Mouse (Mus musculus): ENCODE measurements around the gene Alb.

The Alb gene

DNA sequence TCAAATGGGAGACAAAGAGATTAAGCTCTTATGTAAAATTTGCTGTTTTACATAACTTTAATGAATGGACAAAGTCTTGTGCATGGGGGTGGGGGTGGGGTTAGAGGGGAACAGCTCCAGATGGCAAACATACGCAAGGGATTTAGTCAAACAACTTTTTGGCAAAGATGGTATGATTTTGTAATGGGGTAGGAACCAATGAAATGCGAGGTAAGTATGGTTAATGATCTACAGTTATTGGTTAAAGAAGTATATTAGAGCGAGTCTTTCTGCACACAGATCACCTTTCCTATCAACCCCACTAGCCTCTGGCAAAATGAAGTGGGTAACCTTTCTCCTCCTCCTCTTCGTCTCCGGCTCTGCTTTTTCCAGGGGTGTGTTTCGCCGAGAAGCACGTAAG, at the start of gene Alb:
Alb (plus strand) TSS at position 279 of the 400 bp plus-strand sequence.
- DNase-seq (ENCODE audit: low read depth) = no peak

DNA sequence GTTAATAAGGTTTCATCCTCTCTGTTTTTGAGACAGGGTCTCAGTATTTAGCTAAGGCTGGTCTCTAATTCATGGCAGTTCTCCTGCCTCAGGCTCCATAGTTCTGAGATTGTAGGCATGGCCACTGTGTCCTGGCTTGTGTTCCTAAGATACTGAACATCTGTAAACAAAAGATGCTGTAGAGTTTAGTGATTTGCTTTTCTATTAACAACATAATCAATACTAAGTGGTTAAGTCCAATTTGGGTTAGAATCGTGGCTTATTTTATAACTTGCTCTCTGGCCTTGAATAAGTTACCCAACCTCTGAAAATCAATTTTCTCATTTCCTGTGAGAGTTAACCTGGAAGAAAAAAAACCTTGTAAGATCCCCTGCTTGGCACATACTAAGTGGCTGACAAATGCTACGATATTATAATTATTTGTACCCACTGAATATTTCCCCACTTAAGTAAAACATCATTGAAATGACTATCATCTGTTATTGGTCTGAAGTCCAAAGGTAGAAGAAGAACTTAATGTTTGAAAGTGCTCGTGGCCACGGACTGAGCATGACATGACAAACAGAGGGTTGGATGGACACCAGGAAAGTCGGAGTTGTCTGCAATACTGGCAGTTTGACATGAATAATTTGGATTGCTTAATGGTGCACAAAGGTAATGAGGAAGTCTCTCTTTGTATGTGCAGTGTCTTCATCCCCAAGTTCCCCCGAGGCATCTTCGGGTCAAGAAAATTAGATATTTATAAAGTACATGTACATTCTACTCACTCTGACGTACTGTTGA, 46.4 kb upstream of the Alb start:
- no peak for DNase-seq (ENCODE audit: low read depth)

DNA sequence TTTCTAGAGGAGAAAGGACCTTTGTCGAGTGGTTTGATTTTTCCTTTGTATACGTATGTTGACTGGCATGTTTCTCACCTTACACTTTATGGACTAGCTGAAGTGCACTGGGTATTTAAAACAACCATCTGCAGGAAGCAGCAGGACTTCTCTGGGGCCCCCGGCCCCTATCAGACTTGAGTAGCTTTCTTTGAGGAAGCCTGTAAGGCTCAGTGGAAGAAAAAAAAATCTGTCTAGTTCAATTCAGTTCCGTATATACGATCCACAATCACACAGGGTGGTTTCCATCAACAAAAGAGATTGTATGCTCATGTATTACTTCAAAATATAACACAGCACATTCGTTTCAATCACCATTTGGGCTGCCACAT, 45.8 kb upstream of the Alb start:
- no peak for DNase-seq (ENCODE audit: low read depth)

DNA sequence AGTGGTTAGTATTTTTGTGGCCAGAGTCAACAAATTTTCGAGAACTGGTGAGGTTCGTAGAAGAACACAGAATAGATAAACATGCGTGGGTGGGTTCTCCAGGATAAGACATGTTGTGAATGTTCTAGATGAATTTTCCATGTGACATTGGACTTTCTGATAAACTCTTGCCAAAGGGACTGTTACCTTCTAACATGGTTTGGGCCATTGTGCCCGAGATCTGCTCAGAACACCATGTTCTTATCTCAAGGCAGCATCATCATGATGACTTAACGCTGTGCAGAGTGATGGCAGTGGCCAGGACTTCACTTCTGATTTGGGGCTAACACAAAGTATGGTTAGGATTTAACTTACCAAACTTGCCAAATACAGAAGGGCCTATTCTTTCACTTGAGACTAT, 36.1 kb upstream of the Alb start:
- DNase-seq (ENCODE audit: low read depth) = no peak

DNA sequence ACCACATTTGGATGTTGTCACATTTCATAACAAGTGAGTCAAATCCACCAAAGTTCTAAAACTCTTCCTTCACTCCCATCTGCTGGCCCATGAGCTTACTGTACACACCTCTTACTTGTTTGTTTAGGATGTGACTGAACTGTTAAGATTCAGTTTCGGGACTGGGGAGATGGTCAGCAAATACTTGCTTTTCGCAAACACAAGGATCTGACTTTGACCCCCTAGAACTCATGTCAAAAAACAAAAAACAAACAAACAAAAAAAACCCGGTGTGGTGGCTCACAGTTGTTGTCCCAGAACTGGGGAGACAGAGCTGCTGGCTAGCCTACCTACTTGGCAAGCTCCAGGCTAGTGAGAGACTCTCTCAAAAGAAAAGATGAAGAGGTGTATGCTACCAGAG, 35.5 kb upstream of the Alb start:
- DNase-seq (ENCODE audit: low read depth) = no peak

DNA sequence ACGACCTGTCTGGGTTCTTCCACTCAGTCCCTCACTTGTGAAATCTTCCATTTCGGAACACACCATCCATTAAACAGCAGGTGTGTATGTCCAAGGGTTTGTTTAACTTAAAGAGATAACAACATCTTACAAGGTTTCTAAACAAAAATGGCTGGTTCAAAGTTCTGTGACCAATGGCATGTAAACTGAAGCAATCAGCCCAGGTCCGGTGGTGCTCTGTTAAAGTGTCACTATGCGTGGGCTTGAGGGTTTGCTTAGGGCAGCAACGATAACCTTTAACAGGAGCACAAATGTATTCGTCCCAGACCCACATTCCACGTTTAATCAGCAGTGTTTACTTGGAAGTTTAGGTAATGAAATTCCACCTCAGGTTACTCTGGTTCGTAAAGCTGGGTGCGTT, 29.6 kb upstream of the Alb start:
- DNase-seq (ENCODE audit: low read depth) = no peak

DNA sequence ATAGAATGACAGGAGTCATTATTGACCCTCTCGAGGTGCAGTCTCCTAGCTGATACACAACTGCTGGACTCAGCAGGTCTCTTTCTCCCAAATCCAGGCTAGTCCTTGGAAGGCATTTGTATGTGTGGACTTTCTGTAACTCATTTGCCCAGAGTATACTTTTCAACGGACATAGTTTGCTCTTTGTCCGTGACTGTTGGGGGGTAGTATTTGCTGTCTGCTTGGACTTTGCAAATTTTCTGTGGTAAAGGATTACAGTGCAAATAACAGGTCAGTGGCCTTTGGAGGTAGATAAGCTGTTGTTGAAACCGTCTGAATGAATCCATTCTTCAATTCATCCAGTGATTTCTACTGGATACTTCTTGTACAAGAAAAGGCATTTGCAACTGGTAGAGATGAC, 21.5 kb upstream of the Alb start:
- DNase-seq (ENCODE audit: low read depth) = no peak

DNA sequence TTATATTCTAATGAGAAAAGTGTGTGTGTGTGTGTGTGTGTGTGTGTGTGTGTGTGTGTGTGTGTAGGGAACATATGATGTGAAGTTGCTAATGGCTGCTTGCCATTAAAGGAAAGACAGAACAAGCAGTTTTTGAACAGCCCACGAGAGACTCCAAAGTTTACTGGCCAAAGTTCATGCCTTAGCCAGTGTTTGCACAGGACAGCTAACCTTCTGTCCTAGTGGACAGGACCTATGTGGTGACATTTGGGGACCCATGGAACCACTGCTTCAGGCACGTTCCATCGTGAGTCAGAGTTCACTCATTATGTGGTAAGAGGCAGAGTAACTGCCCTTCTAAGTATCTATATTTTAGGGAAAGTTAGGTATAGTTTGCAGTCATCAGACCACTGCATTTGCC, 13.1 kb upstream of the Alb start:
- DNase-seq (ENCODE audit: low read depth) = no peak

DNA sequence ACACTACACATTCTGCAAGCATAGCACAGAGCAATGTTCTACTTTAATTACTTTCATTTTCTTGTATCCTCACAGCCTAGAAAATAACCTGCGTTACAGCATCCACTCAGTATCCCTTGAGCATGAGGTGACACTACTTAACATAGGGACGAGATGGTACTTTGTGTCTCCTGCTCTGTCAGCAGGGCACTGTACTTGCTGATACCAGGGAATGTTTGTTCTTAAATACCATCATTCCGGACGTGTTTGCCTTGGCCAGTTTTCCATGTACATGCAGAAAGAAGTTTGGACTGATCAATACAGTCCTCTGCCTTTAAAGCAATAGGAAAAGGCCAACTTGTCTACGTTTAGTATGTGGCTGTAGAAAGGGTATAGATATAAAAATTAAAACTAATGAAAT, 10.7 kb upstream of the Alb start:
- DNase-seq (ENCODE audit: low read depth) = no peak

DNA sequence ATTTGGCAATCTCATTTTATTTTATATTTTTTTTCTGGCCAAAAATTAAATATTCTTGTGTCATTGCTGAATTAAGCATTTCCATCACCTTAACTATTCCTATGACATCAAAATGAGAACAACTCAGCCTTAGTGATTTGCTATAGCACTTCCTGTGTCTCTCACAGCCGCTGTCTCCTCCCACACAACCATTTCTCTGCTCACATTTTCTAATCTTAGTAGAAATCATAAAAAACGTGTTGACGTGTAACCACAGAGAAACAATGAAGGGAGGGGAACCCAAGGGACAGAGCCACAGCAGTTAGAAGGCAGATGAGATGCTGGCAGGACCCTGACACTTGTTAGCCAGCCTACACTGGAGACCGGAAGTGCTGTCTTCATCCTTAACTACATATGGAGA, 8.0 kb upstream of the Alb start:
- no peak for DNase-seq (ENCODE audit: low read depth)

DNA sequence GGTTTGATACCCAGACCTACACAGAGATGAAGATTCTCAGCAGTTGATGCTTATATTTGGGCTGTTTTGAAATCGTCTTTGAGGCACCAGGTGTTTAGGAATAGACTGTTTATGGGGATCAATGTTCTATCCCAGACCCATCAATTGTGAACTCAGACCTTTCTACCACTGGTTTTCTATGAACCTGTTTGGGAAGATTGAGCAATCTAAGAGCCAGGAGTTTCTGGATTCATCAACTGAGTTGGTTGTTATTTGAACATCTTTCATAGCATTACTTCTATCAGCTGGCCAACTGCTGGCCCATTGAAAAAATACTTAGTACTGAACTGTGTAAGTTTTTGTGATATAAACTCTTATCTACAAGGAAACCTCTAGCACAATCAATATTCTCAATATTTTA, 3.5 kb upstream of the Alb start:
- DNase-seq (ENCODE audit: low read depth) = no peak

DNA sequence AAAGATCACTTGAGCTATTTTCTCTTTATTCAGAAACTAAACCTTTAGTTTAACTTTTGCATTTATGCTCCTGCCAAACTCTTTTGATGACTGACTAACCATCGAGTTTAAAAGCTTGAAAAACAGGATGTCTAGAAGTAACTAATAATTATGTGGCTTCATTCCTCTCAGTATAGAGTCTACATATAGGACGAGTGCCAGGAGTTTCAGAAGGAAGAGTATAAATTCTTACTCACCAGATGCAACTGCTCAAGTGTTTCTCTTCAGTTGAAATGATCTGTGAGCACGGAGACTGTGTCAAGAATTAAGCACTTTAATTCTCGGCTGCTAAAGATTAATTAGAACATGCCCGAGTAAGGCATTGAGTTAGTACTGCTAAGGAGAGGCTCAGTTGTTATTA, 2.0 kb upstream of the Alb start:
- DNase-seq (ENCODE audit: low read depth) = no peak

DNA sequence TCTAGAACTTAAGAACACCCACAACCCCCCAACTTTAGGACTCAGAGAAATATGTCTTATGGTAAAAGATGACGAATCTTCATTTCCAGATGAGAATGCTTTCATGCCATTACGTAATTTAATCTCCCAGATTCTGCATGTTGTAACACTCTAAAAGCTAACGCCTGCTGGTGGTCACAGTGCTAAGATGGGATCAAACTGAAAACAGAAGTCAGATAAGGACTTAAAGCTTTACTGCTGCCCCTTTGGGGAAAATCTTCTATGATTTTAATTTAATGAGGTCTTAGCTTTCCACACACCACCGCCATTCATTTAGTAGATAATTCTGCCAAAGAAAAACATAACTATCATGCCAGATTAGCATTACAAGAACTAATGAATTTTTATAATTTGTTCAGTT, 6.1 kb downstream of the Alb start:
- no peak for DNase-seq (ENCODE audit: low read depth)

DNA sequence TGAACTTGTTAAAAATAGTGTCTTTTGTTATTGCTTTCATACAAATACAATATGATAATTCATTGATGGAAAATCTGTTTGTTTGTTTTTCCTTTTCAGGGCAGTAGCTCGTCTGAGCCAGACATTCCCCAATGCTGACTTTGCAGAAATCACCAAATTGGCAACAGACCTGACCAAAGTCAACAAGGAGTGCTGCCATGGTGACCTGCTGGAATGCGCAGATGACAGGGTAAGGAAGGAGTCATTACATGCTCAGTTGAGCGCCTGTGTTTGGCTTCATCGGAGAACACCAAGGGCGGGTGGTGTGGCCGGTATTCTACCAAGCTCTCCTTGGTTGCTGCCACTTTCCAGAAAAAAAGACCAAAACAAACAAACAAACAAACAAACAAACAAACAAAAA, 6.5 kb downstream of the Alb start:
- no peak for DNase-seq (ENCODE audit: low read depth)

DNA sequence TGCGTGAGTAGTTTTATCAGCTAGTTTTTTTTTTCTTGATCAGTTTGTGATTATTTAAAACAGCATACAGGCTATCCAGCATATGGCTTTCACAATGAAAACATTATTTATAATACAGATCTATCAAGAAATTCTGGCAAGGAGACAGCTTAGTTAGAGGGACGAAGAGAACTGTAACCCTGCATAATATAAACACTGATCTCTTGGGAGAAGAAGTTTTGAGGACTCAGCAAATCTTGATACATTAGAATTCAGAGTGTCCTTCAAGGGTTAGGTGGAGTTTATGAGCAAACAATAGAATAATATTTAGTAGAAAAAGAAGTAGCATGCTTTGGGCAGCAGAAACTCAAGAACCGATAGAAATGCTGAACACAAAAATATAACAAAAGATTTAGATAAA, 10.1 kb downstream of the Alb start:
- DNase-seq (ENCODE audit: low read depth) = no peak

DNA sequence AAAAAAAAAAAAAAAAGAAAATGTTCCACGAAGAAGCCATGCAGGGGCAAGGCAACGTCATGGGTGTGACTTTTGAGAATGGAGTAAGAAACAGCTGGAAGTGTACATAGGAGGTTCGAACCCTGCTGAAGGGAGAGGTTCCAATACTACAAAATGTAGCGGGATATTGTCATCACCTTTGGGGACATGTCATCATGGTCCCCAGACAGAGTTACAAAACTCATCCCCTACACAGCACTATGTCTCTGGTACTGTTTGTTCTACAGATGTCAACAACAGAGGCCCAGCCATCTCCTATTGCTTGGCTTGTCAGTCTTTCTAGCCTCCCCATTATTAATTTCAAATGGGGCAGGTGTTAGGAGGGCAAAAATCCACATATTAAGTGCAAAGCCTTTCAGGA, 13.2 kb downstream of the Alb start:
- DNase-seq (ENCODE audit: low read depth) = no peak

DNA sequence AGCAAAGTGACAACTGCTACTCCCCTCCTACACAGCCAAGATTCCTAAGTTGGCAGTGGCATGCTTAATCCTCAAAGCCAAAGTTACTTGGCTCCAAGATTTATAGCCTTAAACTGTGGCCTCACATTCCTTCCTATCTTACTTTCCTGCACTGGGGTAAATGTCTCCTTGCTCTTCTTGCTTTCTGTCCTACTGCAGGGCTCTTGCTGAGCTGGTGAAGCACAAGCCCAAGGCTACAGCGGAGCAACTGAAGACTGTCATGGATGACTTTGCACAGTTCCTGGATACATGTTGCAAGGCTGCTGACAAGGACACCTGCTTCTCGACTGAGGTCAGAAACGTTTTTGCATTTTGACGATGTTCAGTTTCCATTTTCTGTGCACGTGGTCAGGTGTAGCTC, 13.7 kb downstream of the Alb start:
- no peak for DNase-seq (ENCODE audit: low read depth)

DNA sequence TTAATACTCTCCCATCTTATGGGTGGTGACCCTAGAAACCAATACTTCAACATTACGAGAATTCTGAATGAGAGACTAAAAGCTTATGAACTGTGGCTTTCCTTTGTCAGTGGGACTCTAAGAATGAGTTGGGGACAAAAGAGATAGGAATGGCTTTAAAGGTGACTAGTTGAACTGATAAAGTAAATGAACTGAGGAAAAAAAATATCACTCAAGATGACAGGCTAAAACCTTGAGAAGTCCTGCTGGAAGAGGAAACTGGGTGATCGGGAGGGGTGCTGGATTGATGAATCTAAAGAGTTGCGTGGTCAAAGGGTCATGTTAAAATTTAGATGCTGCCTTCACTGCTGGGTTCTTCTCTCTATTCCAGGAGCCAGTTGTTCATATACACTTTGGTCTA, 16.0 kb downstream of the Alb start:
- DNase-seq (ENCODE audit: low read depth) = no peak

DNA sequence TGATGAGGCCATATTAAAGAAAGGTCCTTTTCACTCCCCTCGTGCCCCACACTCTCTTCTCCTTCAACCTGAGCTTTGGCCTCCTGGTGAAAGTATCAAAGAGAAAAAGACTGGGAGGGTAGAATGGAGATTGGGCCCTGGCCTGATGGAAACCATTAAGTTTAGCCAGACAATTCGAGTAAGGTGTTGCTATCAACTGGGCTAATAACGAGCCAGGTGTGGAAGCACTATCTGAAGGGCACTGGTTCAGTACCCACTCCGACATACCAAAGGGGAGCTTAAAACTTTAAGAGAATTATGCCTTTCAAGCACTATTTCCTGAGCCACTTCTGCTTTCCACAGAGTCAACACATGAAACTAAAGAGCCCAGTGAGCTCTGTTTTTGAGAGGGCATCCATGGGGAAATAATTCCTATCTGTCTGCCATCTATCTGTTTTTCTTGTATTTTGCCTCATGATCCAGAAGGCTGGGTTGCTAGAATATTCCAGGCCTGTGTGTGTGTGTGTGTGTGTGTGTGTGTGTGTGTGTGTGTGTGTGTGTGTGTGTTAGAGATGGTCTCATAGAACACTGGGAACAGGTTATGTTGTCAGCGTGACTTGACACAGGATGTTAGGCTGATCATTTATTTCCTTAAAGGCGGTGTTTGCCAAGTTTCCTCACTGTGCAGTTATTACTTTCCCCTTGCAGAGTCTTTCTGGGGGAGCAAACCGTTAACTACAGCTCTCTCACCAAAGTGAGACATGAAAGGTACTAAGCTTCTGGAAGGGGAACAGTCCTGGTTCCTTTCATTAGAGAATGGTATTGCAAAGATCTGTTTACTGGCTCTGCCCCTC, 16.8 kb downstream of the Alb start:
- DNase-seq (ENCODE audit: low read depth) = no peak

DNA sequence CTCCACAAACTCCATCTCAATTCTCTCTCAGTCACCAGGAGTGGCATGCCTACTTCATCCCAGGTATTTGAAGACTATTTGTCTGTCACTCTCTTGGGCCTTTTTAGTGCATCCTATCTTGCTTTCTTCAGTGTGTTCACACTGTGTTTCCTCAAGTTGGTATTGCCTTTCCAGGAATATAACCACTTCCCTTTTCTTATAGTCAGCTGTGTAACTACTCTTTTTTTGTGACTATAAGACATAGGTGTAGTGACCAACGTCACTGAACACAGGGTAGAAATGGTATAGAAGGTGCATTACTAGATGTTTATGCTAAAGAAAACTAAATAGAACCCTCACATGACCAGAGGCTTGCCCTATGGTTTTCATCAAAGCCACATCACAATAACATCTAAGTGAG, 18.2 kb downstream of the Alb start:
- no peak for DNase-seq (ENCODE audit: low read depth)

DNA sequence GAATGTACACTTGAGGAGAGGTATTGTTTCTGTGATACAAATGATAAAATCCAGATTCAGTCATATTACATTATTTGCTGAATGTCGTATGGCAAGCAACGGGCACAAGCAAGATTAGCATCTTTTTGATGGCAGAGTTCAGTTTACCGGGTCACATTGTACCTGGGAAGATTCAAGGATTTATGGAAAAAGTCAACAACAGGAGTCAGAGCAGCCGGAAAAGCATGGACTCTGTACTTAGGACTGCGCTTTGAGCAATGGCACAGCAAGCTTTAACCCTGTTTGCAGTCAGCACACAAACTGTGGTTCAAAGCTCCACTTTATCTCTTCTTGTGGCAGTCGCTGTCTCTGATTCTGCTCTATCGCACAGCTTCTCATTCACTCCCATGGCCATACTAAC, 24.9 kb downstream of the Alb start:
- no peak for DNase-seq (ENCODE audit: low read depth)

DNA sequence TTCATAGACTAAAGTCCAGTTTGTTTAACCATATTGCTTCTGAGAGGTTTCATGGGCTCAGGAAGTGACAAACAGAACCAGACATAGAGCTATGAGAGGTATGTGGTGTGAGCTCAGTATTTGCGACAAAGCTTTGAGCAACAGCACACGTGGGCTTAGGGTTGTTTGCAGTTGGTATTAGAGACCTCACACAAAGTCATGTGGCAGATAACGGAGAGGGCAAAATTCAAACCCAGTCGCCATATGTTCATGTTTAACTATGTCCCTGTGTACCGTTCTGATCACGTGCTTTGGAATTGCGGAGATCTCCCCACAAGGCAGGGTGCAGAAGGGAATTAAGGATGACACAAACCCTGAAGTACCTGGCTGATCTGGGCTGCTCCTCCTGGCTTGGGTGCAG, 27.6 kb downstream of the Alb start:
- DNase-seq (ENCODE audit: low read depth) = no peak

DNA sequence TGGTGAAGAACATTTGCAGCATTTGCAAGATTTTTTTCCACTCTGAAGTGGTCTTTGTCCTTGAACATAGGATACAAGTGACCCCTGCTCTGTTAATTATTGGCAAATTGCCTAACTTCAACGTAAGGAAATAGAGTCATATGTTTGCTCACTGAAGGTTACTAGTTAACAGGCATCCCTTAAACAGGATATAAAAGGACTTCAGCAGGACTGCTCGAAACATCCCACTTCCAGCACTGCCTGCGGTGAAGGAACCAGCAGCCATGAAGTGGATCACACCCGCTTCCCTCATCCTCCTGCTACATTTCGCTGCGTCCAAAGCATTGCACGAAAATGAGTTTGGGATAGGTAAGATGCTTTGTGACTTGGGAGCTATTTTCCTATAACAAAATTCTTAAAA, 29.8 kb downstream of the Alb start, which contains the start of gene Afp:
Afp (plus strand) TSS at position 220 of the 400 bp plus-strand sequence.
- DNase-seq (ENCODE audit: low read depth) = no peak

DNA sequence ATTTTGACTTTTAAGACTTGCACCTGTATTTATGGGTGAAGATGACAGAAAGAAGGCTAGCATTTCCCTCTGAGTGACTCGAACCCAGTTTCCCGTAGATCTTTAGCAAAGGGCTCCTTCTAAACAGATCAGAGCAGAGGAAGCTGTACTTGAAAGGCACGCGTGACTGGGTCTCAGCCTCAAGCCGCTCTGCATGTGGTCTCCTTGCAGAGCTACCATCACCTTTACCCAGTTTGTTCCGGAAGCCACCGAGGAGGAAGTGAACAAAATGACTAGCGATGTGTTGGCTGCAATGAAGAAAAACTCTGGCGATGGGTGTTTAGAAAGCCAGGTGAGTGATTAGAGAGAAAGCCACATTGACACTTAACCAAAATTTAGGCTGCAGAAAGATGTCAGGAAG, 31.7 kb downstream of the Alb start:
- DNase-seq (ENCODE audit: low read depth) = no peak
